Mouse (Mus musculus): ENCODE results near the gene Crybg2.

GRCm38 (mm10) chr4:134123147-134123546 lies 62.5 kb downstream of the Crybg2 start:
- TF ChIP-seq CTCF (IDR thresholded peaks at IDR 0.05; ENCODE audit: low read depth), result no peak
- no peak for TF ChIP-seq EP300 (optimal IDR thresholded peaks at IDR 0.05)

Measured in stomach, postnatal 0 days (tissue).